Mouse (Mus musculus) lung, postnatal 4 days (tissue): ENCODE measurements at regions not wholly inside any gene's neighbourhood (a gene's known extent, or its start where the extent isn't known, plus 50 kb on each side); places are given as distances from the start of the nearest gene placed in this dataset.
A peak's percentile ranks its signal among the peaks of the same experiment; 100 is the strongest.

Experiments used
- DNase-seq, 2 experiments: peaks; one replicate each; pipeline ENCODE4 v3.0.0; 2021

- DNase-seq = no peak
Observed at GRCm38 (mm10) chr9:61555173-61555572, 183.0 kb downstream of the Tle3 start.

- DNase-seq = peak; percentile 8 to 27
Observed at GRCm38 (mm10) chr9:61554611-61555010, 182.4 kb downstream of the Tle3 start.

GRCm38 (mm10) chr9:61553626-61554025 is 181.5 kb downstream of the Tle3 start:
- peak in 1 of 2 experiments; percentile 23 for DNase-seq

GRCm38 (mm10) chr9:61551361-61551760 is 179.2 kb downstream of the Tle3 start:
- DNase-seq = no peak

- no peak for DNase-seq
Observed at GRCm38 (mm10) chr9:61550326-61550725, 178.2 kb downstream of the Tle3 start.

GRCm38 (mm10) chr9:61549692-61550241 is 177.6 kb downstream of the Tle3 start:
- DNase-seq = no peak

GRCm38 (mm10) chr9:61537316-61538189 is 165.4 kb downstream of the Tle3 start:
- no peak for DNase-seq

- no peak for DNase-seq
Observed at GRCm38 (mm10) chr9:61533237-61533636, 161.1 kb downstream of the Tle3 start.

- no peak for DNase-seq
Observed at GRCm38 (mm10) chr9:61530263-61531045, 158.3 kb downstream of the Tle3 start.

- DNase-seq = no peak
Observed at GRCm38 (mm10) chr9:61528286-61528865, 156.2 kb downstream of the Tle3 start.

GRCm38 (mm10) chr9:61527491-61528056 is 155.4 kb downstream of the Tle3 start:
- no peak for DNase-seq

GRCm38 (mm10) chr9:61520136-61520535 is 148.0 kb downstream of the Tle3 start:
- DNase-seq = no peak

GRCm38 (mm10) chr9:61517906-61518305 is 145.7 kb downstream of the Tle3 start:
- DNase-seq = no peak

GRCm38 (mm10) chr9:61511436-61511835 is 139.3 kb downstream of the Tle3 start:
- DNase-seq = no peak

- DNase-seq = no peak
Observed at GRCm38 (mm10) chr9:61510217-61510893, 138.2 kb downstream of the Tle3 start.

GRCm38 (mm10) chr9:61509591-61510191 is 137.5 kb downstream of the Tle3 start:
- DNase-seq = no peak

- no peak for DNase-seq
Observed at GRCm38 (mm10) chr9:61509091-61509490, 136.9 kb downstream of the Tle3 start.

- DNase-seq = no peak
Observed at GRCm38 (mm10) chr9:61500851-61501250, 128.7 kb downstream of the Tle3 start.

GRCm38 (mm10) chr9:61492896-61493295 is 120.7 kb downstream of the Tle3 start:
- no peak for DNase-seq

- DNase-seq = no peak
Observed at GRCm38 (mm10) chr9:61491131-61491712, 119.1 kb downstream of the Tle3 start.

- no peak for DNase-seq
Observed at GRCm38 (mm10) chr9:61489983-61490382, 117.8 kb downstream of the Tle3 start.
